Mouse (Mus musculus) spleen, embryonic (tissue): ENCODE results near the gene Mfsd11.
"Not testable (repeated sequence)": the region's sequence is repeated elsewhere in the genome, so short reads cannot be mapped to it uniquely, and the experiment has no call there.

Experiments
- CTCF ChIA-PET: fragments of 350-600 bp; sonication (Branson Sonifier 250); formaldehyde crosslinking; loops from one replicate; lab custom pipeline; 2022; lab: Charles Lee

The Mfsd11 gene

GRCm38 (mm10) chr11:116878454-116878853 lies 26.2 kb downstream of the Mfsd11 start:
- CTCF ChIA-PET: no interaction called here

DNA sequence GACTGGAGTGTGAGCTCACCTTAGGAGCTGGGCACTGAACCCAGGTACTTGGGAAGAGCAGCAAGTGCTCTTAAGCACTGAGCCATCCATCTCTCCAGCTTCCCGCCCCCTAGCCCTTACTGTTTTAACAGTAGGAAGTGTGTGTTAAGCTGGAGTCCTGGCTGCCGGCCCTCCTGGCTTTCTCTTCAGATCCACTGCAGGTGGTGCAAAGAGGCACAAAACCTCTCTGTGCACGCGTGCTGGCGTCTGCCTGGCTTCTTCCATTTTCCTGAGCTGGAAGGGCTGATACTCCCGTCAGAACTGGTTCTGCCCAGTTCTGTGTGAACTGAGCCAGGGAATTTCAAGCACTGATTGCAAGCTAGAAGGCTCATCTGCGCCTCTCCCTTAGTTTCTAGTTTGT lies 28.6 kb downstream of the Mfsd11 start:
- CTCF ChIA-PET: interaction anchor here (0.8 kb wide), 1 partner anchor 137 kb away, joined by 16 read pairs; no protein-coding TSS in a partner anchor

GRCm38 (mm10) chr11:116881440-116881839 lies 29.2 kb downstream of the Mfsd11 start:
- CTCF ChIA-PET: no interaction called here

- CTCF ChIA-PET: interaction anchor here (0.6 kb wide), 1 partner anchor 65 kb away, joined by 5 read pairs; no protein-coding TSS in a partner anchor
Measured at GRCm38 (mm10) chr11:116882446-116882845, 30.2 kb downstream of the Mfsd11 start.

GRCm38 (mm10) chr11:116884061-116884460 lies 31.8 kb downstream of the Mfsd11 start:
- CTCF ChIA-PET: no interaction called here

GRCm38 (mm10) chr11:116885275-116886151 lies 33.3 kb downstream of the Mfsd11 start:
- CTCF ChIA-PET: interaction anchor here (0.6 to 0.9 kb wide), 4 partner anchors 134 to 1072 kb away, joined by 3 to 11 read pairs (median 4); partner anchors contain the start of gene Caskin2

- CTCF ChIA-PET: interaction anchor here (0.6 to 0.8 kb wide), 2 partner anchors 12 to 420 kb away, joined by 3 to 4 read pairs; no protein-coding TSS in a partner anchor
Measured at GRCm38 (mm10) chr11:116887136-116887535, 34.9 kb downstream of the Mfsd11 start.

DNA sequence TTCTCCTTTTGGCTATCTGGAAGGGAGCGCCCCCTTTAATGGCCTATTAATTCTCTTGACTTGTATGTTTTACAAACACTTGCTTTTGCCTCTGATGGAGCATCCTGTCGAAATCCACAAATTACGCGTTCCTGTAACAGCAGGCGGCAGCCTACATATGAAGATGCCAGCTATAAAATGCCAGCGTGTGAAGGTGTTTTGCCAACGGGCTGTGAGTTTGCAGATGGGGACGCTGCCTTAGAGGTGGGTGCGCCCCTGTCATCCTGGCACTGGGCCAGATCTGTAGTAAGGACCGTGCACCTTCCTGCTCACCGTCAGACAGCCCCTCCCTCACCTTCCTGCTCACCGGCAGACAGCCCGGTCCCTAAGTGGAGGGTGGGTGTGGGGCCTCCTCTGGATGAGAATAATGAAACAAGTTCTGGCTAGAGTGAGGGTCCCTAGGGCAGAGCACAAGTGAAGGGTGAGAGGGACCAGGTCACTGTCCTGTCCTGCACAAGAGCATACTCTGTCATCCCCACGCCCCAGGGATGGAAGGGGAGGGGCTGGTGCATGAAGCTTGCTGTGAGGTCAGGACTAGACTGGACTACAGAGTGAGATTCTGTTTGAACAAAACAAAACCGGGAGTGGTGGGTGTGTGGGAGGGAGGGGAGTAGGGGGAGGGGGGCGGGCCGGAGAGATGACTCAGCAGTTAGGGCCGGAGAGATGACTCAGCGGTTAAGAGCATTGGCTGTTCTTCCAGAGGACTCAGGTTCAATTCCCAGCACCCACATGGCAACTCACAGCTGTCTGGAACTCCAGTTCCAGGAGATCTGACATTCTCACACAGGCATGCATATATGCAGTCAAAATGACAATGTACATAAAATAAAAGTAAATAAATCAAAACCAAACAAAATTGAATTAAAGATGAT lies 41.5 kb downstream of the Mfsd11 start:
- CTCF ChIA-PET: no interaction called here

GRCm38 (mm10) chr11:116895402-116895801 lies 43.2 kb downstream of the Mfsd11 start:
- CTCF ChIA-PET: no interaction called here

GRCm38 (mm10) chr11:116899247-116899646 lies 47.0 kb downstream of the Mfsd11 start:
- CTCF ChIA-PET: interaction anchor here (0.9 kb wide), 1 partner anchor 12 kb away, joined by 3 read pairs; no protein-coding TSS in a partner anchor

DNA sequence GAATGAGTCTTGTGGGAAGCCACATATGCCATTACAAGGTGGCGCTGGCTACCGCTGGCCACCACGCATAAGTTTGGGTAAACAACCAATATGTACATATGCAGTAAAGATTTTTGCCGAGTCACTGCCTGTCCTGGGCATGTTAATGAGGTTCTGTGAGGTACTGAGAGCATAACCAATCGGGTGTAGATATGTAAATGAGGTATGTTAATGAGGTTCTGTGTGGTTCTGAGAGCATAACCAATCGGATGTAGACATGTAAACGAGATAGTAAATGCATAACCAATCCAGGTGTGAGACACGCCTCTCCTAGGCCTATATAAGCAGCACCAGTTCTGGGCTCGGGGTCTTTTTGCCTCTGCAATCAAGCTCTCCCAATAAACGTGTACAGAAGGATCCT lies 50.3 kb downstream of the Mfsd11 start:
- CTCF ChIA-PET: not testable (repeated sequence)

DNA sequence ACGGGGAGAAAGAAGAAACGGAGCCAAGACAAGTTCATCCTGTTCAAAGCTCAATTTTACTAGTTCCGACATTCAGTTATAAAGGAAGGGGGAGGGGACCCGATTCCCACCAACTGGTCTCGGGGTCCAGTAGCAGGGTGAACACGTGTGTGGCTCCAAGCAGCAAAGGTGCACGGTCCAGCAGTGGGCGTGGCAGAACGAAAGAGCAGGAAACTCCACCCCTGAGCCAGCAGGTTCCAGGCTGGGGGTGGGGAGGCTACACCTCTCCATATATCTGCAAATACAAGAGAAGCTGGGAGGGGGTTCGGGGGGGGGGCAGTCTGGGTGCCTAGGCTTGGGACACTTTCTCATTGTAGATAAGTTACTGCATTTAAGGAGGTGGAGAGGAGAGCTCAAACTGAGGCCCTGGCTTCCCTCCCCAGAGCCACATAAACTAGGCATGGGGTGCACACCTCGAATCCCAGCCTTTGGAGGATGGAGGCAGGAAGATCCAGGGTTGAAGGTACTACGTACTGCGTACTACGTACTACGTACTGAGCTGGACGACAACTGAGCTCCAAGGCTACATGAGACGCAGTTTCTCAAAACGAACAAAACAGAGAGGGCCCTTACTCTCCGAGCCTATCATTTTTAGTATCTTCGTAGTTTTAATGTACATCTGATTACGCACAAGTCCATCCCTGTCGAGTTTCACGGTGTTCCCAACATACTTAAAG lies 53.7 kb downstream of the Mfsd11 start:
- CTCF ChIA-PET: no interaction called here

GRCm38 (mm10) chr11:116913573-116913972 lies 61.3 kb downstream of the Mfsd11 start:
- CTCF ChIA-PET: no interaction called here

GRCm38 (mm10) chr11:116914267-116914885 lies 62.1 kb downstream of the Mfsd11 start:
- CTCF ChIA-PET: interaction anchor here (0.6 kb wide), 1 partner anchor 143 kb away, joined by 6 read pairs; no protein-coding TSS in a partner anchor

DNA sequence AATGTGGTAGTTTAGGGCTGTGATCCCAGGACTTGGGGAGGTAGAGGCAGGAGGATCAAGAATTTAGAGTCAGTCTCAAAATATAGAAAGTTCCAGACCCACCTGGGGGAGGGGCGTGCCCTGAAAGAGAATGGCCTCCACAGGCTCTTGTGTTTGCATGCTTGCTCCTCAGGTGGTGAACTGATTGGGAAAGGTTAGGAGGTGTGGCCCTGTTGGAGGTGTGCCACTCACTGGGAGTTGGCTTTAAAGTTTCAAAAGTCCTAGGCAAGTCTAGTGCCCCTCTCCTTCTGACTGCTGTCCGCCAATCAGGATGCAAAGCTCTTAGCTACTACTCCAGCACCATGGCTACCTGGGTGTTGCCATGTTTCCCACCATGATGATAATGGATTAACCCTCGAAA lies 63.0 kb downstream of the Mfsd11 start:
- CTCF ChIA-PET: no interaction called here

- CTCF ChIA-PET: interaction anchor here (0.6 kb wide), 1 partner anchor 106 kb away, joined by 5 read pairs; no protein-coding TSS in a partner anchor
Measured at GRCm38 (mm10) chr11:116917361-116917760, 65.1 kb downstream of the Mfsd11 start.

DNA sequence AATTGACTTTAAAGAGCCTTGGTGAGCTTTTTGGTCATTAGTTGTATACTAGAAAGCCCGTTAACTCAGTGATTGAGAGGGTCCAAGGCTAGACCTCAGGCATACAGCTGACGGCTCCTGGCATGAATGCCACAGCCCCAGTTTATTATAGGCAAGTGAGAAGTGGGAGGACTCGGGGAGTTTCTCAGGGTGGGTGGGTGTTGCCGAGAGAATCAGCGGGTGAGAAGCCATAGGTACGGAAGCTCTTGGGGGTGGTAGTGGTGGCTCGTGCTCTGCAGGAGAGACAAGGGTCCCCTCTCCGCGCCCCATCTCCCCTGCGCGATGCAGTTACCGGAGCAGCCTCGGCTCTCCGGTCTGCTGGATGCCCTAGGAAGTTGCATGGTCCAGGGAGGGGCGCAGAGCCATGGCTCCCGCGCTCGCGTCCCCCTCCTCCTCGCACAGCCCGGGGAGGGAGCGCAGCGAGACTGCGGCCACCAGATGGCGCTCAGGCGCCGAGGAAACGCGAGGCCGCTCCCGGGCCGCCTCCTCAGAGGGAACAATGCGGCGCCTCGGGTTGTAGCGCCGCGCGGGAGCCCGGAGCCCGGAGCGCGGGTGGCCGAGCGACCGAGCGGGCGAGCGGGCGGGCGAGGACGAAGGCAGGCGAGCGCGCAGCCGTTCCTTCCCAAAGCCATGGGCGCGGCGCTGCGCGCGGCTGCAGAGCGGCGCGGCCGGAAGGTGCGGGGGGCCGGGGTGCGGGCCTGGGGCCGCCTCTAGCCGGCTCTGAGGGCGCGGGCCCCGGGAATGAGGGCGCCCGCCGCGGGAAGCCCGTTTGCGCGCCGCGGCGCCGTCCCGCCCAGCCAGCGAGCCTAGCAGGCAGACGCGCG lies 66.3 kb downstream of the Mfsd11 start, which contains the start of gene Mgat5b:
Gene Mgat5b (plus strand): TSS at position 541 of the 863 bp plus-strand sequence.
- CTCF ChIA-PET: interaction anchor here (0.8 kb wide), 1 partner anchor 153 kb away, joined by 3 read pairs; no protein-coding TSS in a partner anchor

DNA sequence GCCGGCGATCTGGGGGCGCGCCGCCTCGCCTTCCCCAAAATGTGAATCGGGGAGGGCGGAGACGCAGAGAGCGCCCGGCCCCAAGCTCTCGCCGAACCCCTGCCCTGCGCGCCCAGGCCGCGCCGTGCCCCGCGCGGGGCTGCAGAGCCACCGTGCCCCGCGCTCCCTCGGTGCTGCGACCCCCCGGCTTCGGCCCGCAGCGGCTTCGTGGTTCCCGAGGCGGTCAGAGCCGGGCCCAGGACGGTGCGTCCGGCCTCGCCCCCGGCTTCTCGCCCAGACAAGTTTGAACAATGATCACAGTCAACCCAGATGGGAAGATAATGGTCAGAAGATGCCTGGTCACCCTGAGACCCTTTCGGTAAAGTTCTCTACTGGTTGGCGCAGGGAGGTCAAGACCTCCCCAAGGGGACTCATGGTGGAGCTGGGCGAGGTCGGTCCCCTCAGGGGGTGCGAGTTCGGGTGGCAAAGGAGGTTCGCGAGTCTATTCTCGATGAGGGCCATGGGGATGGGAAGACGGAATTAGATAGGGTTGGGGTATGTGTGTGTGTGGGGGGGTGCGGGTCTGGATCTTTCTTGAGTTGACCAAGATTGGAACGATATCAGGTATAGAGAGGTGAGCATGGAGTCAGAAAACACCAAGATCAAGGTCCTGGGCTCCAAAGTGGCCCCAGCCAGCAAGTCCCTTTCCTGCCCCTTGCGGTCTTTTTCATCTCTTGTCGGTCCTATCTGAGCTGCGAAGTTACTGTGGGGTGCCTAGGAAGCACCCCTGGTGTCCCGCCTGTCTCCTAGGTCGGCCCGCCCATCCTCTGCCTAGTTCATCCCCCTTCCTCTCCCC lies 67.2 kb downstream of the Mfsd11 start:
- CTCF ChIA-PET: interaction anchor here (0.7 kb wide), 1 partner anchor 21 kb away, joined by 7 read pairs; no protein-coding TSS in a partner anchor
